Mouse (Mus musculus) common myeloid progenitor, adult 5-6 weeks (primary cell): ENCODE results near the gene Araf. TPM values are rescaled to one million over a fixed set of nuclear protein-coding genes. Genes with fewer than 3 reads are reported as not detected.

Experiments
- ATAC-seq: replicated peaks from 2 replicates; pipeline ENCODE4 v1.8.0; 2016; ENCODE audit warnings: low read depth, mild to moderate bottlenecking, moderate TSS enrichment, inconsistent platforms; ENCODE audit not compliant: poor library complexity, severe bottlenecking
- total RNA-seq: library from RNA; stranded (forward); fragments of 200-1000, 187-1606 nt; gene quantifications from 2 replicates; pipeline ENCODE4 v1.2.3, GENCODE M21; 2017

Gene Araf
- total RNA-seq, 1 experiment from 2014 or later = 33.2 TPM

- no peak for ATAC-seq
Measured at GRCm38 (mm10) chrX:20847232-20847631, 49.6 kb downstream of the Araf start.

GRCm38 (mm10) chrX:20847816-20848215 is 50.2 kb downstream of the Araf start:
- ATAC-seq = no peak

GRCm38 (mm10) chrX:20848256-20848984 is 50.8 kb downstream of the Araf start:
- ATAC-seq = peak; percentile 100

DNA sequence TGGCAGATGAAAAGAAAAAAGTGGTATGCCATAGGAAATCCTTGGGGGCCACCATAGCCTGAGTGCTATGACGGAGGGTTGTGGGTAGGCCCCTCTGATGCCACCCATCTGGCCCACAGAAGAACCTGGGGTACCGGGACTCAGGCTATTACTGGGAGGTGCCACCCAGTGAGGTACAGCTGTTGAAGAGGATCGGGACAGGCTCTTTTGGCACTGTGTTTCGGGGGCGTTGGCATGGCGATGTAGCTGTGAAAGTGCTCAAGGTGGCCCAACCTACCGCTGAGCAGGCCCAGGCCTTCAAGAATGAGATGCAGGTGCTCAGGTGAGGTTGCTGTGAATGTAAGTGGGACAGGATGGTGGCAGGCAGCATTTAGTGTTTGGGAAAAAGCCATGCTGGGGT is 56.2 kb downstream of the Araf start:
- ATAC-seq = no peak

- ATAC-seq = no peak
Measured at GRCm38 (mm10) chrX:20861453-20862104, 64.0 kb downstream of the Araf start.

- no peak for ATAC-seq
Measured at GRCm38 (mm10) chrX:20862105-20863065, 64.8 kb downstream of the Araf start.

DNA sequence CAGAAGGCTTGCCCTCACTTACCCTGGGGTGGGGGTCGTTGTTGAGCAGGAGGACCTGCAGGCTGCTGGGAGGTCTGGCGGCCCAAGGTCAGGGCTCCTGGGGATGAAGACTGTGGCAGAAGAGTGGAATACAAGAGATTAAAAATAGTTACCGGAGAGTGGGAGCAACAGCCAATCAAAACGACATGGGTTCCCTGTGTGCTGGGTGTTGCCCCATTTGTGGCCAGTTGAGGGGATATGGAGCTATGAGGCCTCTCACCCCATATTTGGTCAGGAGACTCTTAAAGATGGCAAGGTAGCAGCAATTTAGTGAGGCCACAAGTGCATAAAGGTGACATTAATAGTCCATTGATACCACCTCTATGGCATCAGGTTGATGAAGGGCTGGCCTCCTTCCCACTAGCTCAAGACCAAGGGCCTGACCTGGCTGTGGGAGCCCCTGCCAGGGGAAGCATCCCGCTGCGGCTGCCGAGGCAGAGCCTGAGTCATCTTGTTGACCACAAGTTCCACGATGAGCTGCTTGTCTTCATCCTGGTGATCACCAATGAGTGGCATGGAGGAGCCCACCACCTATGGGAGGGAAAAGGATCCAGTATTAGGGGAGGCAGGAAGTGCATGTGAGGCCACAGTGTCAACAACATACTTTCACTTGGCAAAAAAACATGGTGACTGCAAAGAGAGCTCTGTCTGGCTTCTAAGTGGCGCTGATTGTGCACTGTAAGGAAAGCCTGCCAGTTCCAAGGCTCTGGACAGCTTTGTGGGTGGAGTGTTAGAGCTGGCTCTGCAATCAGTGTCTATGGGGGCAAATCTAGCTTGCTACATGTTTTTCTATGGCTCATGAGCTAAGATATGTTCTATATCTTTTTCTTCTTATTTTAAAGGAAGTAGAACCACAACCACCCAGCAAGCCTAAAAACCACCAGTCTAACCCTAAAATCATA is 65.8 kb downstream of the Araf start:
- ATAC-seq = peak; percentile 76

- ATAC-seq = no peak
Measured at GRCm38 (mm10) chrX:20868091-20868490, 70.5 kb downstream of the Araf start.

GRCm38 (mm10) chrX:20869203-20869602 is 71.6 kb downstream of the Araf start:
- no peak for ATAC-seq

- peak; percentile 69 for ATAC-seq
Measured at GRCm38 (mm10) chrX:20869962-20870513, 72.4 kb downstream of the Araf start, which contains the start of gene Timp1. Timp1 (plus strand) TSS chrX:20870166.

- no peak for ATAC-seq
Measured at GRCm38 (mm10) chrX:20872928-20873500, 75.4 kb downstream of the Araf start.

GRCm38 (mm10) chrX:20875241-20875640 is 77.6 kb downstream of the Araf start:
- no peak for ATAC-seq

- ATAC-seq = no peak
Measured at GRCm38 (mm10) chrX:20910074-20910473, 112.5 kb downstream of the Araf start.

Other genes with a start within 250 kb of the Araf start
- gene Rgn, start 248.0 kb upstream of the Araf start, total RNA-seq = not detected in 2 replicates
- gene Rbm10, start 180.3 kb upstream of the Araf start, total RNA-seq = 70.1 and 74.7 TPM in 2 replicates
- 67.1 and 103 TPM in 2 replicates for gene Ndufb11, start 180.2 kb upstream of the Araf start, total RNA-seq
- 167 and 207 TPM in 2 replicates for gene Uba1, start 139.5 kb upstream of the Araf start, total RNA-seq
- 22.5 and 29.5 TPM in 2 replicates for gene Cdk16, start 109.9 kb upstream of the Araf start, total RNA-seq
- gene Usp11, start 93.9 kb upstream of the Araf start, total RNA-seq = 30.0 and 38.5 TPM in 2 replicates
- not detected in 2 replicates for gene Timp1, start 72.4 kb downstream of the Araf start, total RNA-seq
- gene Syn1, start 123.2 kb downstream of the Araf start, total RNA-seq = not detected in 2 replicates
- 2.9 and 5.2 TPM in 2 replicates for gene Cfp, start 133.7 kb downstream of the Araf start, total RNA-seq
- 2.9 and 4.3 TPM in 2 replicates for gene Elk1, start 152.8 kb downstream of the Araf start, total RNA-seq
- 17.9 and 37.2 TPM in 2 replicates for gene Uxt, start 164.2 kb downstream of the Araf start, total RNA-seq